Mouse (Mus musculus): ENCODE data around the gene Lama5. TPM values are rescaled to one million over a fixed set of nuclear protein-coding genes. Genes with fewer than 3 reads are reported as not detected.

The Lama5 gene
- polyA plus RNA-seq, 1 experiment from 2014 or later, result 2.9 TPM

DNA sequence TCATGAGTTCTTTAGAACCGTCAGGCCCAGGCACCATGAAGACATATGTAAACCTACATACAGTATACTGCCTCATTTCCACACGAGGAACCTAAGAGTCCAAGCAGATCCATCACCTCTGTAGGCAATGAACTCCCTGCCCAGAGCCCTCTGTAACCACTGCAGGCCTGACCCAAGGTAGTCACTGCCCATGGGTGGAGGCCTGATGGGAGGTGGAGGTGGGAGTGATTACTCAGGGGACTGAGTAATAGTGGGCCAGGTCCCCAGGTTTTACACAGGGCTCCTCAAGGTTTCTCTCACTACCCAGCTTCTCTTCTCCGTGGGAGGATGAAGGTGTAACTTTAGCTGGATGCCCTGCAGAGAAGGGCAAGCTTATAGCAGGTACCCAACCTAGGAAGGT, 3.5 kb upstream of the Lama5 start:
- Histone ChIP-seq H3K9ac (no peak overlapping the region), H3K27me3 (replicated peaks) (peaks cover 25% of the 10 kb centered on the region), H3K4me3 (no peak overlapping the region), H3K27ac (no peak overlapping the region), H3K4me1 (peaks cover 37% of the 10 kb centered on the region), H3K4me2 (replicated peaks) (no peak overlapping the region), H3K36me3 (no peaks in the 10 kb centered on the region), H3K9me3 (no peaks in the 10 kb centered on the region)
- no peak for ATAC-seq (ENCODE audit: low FRiP score, low read depth)
- WGBS, result 79% methylated on average over 3 of the region's 3 CpGs

- Histone ChIP-seq H3K9me3 (no peaks in the 10 kb centered on the region), H3K4me2 (replicated peaks) (no peak overlapping the region), H3K36me3 (no peaks in the 10 kb centered on the region), H3K4me3 (no peak overlapping the region), H3K4me1 (peaks cover 38% of the 10 kb centered on the region), H3K27me3 (replicated peaks) (peaks cover 30% of the 10 kb centered on the region), H3K9ac (no peak overlapping the region), H3K27ac (no peak overlapping the region)
- ATAC-seq (ENCODE audit: low FRiP score, low read depth), result no peak
- 59% methylated on average over 7 of the region's 7 CpGs for WGBS
These were observed 2.9 kb upstream of the Lama5 start for GRCm38 (mm10) chr2:180228592-180228991.

DNA sequence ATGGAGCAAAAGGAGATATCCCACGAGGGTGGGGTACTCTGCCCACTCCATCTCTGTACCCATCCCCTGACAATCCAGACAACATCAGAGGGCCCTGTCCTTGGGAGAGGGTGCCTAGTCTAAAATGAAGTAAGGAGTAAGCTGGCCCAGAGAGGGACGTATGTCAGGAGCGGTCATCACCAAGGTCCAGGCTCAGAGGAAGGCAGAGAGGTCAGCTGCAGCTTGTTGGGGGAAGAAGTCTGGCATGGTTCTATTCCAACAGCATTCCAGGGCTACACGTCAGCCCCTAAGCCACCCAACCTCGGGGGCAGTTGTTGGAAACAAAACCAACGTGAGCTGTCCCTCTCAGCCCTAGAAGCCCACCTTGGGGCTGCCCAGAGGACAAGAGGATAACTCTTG, 2.4 kb upstream of the Lama5 start:
- H3K4me3 ChIP-seq, result no peak overlapping the region
- H3K27ac ChIP-seq, result no peak overlapping the region
- H3K4me1 ChIP-seq, result peaks cover 43% of the 10 kb centered on the region
- H3K27me3 ChIP-seq (replicated peaks), result peaks cover 35% of the 10 kb centered on the region
- ATAC-seq (ENCODE audit: low FRiP score, low read depth), result no peak
- H3K9me3 ChIP-seq, result no peaks in the 10 kb centered on the region
- WGBS, result 43% methylated on average over 6 of the region's 6 CpGs
- H3K4me2 ChIP-seq (replicated peaks), result peak overlapping the region; percentile 43
- H3K9ac ChIP-seq, result no peak overlapping the region
- no peaks in the 10 kb centered on the region for H3K36me3 ChIP-seq

DNA sequence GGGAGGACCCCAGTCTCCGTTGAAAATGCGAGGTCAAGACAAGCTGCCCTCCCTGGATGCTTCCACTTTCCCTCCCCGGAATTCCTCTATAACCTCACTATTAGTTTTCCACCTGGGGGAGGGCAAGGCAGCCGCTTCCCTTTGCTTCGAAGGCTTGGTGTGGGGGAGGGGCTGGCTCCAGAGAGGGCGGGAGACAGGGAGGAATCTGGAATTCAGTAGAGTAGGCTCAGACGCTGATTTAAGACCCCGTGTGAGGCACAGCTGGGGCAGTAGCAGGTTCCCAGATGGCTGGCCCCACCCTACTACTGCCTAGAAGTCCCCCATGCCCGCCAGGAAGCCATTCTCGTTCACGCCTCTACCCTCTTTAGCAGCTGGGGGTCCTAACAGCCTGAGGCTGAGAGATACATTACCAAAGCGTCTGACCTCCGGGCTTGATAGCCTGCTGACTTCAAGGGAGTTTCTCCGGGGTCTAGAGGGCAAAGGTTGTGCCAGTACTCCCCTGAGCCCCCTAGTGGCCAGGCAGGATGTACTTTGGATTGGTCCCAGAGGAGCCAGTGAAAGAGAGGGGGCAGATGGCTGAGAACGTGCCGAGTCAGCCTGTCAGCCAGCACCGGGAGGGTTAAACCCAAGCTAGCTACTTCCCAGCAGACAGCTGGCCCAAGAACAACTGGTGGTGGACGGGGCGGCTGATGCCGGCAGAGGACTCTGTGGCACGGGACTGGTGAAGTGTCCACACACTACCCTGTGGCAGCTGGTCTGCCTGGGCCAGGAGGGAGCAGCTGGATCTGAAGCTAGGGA, 1.8 kb upstream of the Lama5 start:
- ATAC-seq (ENCODE audit: low FRiP score, low read depth), result peak; percentile 73

DNA sequence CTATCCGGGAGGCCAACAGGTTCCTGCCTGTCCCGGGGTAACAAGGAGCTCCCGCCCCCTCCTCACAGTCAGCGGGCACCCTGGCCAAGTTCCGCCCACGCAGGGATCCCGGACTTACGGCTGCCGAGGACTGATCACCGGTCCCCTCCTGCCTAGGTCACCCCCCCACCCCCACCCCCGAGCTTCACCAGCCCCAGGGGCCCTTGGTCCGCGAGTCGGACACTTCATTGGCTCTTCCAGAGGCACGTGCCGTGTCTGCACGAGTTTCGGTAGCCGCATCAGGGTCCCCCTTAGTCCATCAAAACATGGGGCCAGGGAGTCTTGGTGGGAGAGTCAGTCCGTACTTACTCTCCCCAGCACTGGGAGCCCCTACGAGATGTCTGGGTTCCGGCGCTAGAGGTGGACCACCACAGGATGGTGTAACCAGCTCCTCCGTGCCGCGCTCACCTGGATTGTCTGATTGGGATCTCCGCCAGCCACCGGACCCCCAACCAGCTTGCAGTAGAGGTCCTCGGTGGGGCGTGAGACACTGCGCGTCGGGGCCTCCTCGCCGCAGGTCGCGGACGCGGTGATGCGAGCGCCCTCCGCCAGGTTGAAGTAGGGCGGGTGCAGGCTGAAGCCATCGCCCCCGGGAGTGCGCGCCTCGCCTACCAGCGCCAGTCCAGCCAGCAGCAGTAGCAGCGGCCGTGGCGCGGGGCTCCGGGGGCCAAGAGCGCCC, 456 bp downstream of the Lama5 start:
- peak overlapping the region; percentile 57 for H3K4me3 ChIP-seq
- ATAC-seq (ENCODE audit: low FRiP score, low read depth), result peak; percentile 14
- H3K4me2 ChIP-seq (replicated peaks), result peak overlapping the region; percentile 100
- H3K27ac ChIP-seq, result no peak overlapping the region
- under 1% methylated on average over 55 of the region's 55 CpGs for WGBS
- H3K4me1 ChIP-seq, result peaks cover 55% of the 10 kb centered on the region
- H3K27me3 ChIP-seq (replicated peaks), result peaks cover 38% of the 10 kb centered on the region
- H3K36me3 ChIP-seq, result no peaks in the 10 kb centered on the region
- H3K9me3 ChIP-seq, result no peaks in the 10 kb centered on the region
- peak overlapping the region; percentile 60 for H3K9ac ChIP-seq

More for the DNA sequence above, 1.8 kb upstream of the Lama5 start:
- Histone ChIP-seq H3K27ac (no peak overlapping the region), H3K4me3 (no peak overlapping the region), H3K36me3 (no peaks in the 10 kb centered on the region), H3K4me2 (replicated peaks) (peak overlapping the region; percentile 43), H3K27me3 (replicated peaks) (peaks cover 38% of the 10 kb centered on the region), H3K4me1 (peaks cover 49% of the 10 kb centered on the region), H3K9ac (no peak overlapping the region), H3K9me3 (no peaks in the 10 kb centered on the region)
- WGBS, result under 1% methylated on average over 21 of the region's 21 CpGs

- Histone ChIP-seq H3K4me1 (peaks cover 55% of the 10 kb centered on the region), H3K36me3 (no peaks in the 10 kb centered on the region), H3K9ac (peak overlapping the region; percentile 60; the same call in 1 of the 2 replicates), H3K4me3 (peak overlapping the region; percentile 57), H3K27ac (no peak overlapping the region), H3K27me3 (replicated peaks) (peaks cover 38% of the 10 kb centered on the region), H3K4me2 (replicated peaks) (peak overlapping the region; percentile 100), H3K9me3 (no peaks in the 10 kb centered on the region)
- ATAC-seq (ENCODE audit: low FRiP score, low read depth), result no peak
- 1% methylated on average over 13 of the region's 13 CpGs for WGBS
These were observed 1.0 kb downstream of the Lama5 start for GRCm38 (mm10) chr2:180224647-180225043.

DNA sequence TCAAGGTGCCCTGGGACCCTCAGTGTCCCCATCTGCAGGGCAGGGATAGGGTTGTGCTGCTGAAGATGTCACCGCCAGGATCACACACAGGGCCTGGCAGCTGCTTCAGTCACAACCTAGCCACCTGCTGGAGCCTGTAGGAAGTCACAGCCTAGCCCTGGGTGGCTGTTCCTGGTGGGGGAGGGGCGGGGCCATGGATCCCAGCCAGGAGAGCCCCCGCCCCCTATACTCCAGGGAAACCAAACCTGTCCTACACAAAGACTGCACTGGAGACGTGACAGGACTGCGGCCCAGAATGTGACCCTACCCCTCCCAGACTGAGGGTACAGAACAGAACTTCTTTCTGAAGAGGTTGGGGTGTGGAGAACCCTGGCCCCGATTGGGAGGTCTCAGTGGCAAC, 3.4 kb downstream of the Lama5 start:
- H3K4me1 ChIP-seq, result peaks cover 42% of the 10 kb centered on the region
- no peak overlapping the region for H3K9ac ChIP-seq
- no peak overlapping the region for H3K27ac ChIP-seq
- H3K4me3 ChIP-seq, result no peak overlapping the region
- ATAC-seq (ENCODE audit: low FRiP score, low read depth), result no peak
- no peak overlapping the region for H3K4me2 ChIP-seq (replicated peaks)
- no peaks in the 10 kb centered on the region for H3K9me3 ChIP-seq
- peaks cover 38% of the 10 kb centered on the region for H3K27me3 ChIP-seq (replicated peaks)
- 19% methylated on average over 6 of the region's 6 CpGs for WGBS
- no peaks in the 10 kb centered on the region for H3K36me3 ChIP-seq

- no peak for ATAC-seq (ENCODE audit: low FRiP score, low read depth)
- H3K4me2 ChIP-seq (replicated peaks), result no peak overlapping the region
- no peak overlapping the region for H3K27ac ChIP-seq
- no peaks in the 10 kb centered on the region for H3K9me3 ChIP-seq
- no peak overlapping the region for H3K4me3 ChIP-seq
- H3K4me1 ChIP-seq, result peaks cover 35% of the 10 kb centered on the region
- no peaks in the 10 kb centered on the region for H3K36me3 ChIP-seq
- H3K9ac ChIP-seq, result no peak overlapping the region
- peaks cover 31% of the 10 kb centered on the region for H3K27me3 ChIP-seq (replicated peaks)
- 96% methylated on average over 9 of the region's 9 CpGs for WGBS
These were observed 4.6 kb downstream of the Lama5 start for GRCm38 (mm10) chr2:180221051-180221450.

DNA sequence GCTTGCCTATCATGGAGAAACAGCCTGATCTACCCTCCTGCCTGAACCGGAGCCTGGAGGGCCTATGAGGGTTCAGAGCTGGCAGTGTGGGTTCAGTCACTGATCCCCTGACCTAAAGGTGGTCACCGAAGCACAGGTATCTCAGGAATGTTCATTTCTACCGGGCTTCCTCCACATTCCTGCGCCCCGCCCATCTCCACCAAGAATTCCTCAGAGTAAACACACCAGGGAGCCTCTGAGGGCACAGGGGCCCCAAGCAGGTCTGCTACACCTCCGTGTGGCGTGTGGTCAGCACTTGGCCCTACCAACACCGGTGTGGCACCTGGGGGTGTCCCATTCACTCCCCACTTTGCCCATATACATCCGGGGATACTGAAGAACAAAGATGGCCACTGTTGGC, 5.5 kb downstream of the Lama5 start:
- Histone ChIP-seq H3K27me3 (replicated peaks) (peaks cover 23% of the 10 kb centered on the region), H3K9ac (no peak overlapping the region), H3K9me3 (no peaks in the 10 kb centered on the region), H3K36me3 (no peaks in the 10 kb centered on the region), H3K27ac (no peak overlapping the region), H3K4me1 (peaks cover 26% of the 10 kb centered on the region), H3K4me3 (no peak overlapping the region), H3K4me2 (replicated peaks) (no peak overlapping the region)
- no peak for ATAC-seq (ENCODE audit: low FRiP score, low read depth)
- 84% methylated on average over 9 of the region's 9 CpGs for WGBS

GRCm38 (mm10) chr2:180219145-180219943, 6.3 kb downstream of the Lama5 start:
- Histone ChIP-seq H3K4me2 (replicated peaks) (no peak overlapping the region), H3K27ac (no peak overlapping the region), H3K9me3 (no peaks in the 10 kb centered on the region), H3K4me1 (peaks cover 19% of the 10 kb centered on the region), H3K4me3 (no peak overlapping the region), H3K36me3 (no peaks in the 10 kb centered on the region), H3K9ac (no peak overlapping the region), H3K27me3 (replicated peaks) (peaks cover 14% of the 10 kb centered on the region)
- no peak for ATAC-seq (ENCODE audit: low FRiP score, low read depth)
- WGBS, result 84% methylated on average over 15 of the region's 15 CpGs

- Histone ChIP-seq H3K9me3 (no peaks in the 10 kb centered on the region), H3K9ac (no peak overlapping the region), H3K27me3 (replicated peaks) (peaks cover 9% of the 10 kb centered on the region; the same call in 1 of the 2 replicates), H3K4me3 (no peak overlapping the region), H3K27ac (no peak overlapping the region), H3K4me2 (replicated peaks) (no peak overlapping the region), H3K36me3 (no peaks in the 10 kb centered on the region), H3K4me1 (peaks cover 18% of the 10 kb centered on the region)
- 44% methylated on average over 5 of the region's 5 CpGs for WGBS
- no peak for ATAC-seq (ENCODE audit: low FRiP score, low read depth)
These were observed 7.0 kb downstream of the Lama5 start for GRCm38 (mm10) chr2:180218677-180219076.

- no peak for ATAC-seq (ENCODE audit: low FRiP score, low read depth)
- Histone ChIP-seq H3K4me3 (no peak overlapping the region), H3K9me3 (no peaks in the 10 kb centered on the region), H3K4me2 (replicated peaks) (no peak overlapping the region), H3K36me3 (no peaks in the 10 kb centered on the region), H3K27ac (no peak overlapping the region), H3K4me1 (peaks cover 14% of the 10 kb centered on the region), H3K27me3 (replicated peaks) (peaks cover 4% of the 10 kb centered on the region; the same call in 1 of the 2 replicates), H3K9ac (no peak overlapping the region)
- 84% methylated on average over 3 of the region's 3 CpGs for WGBS
These were observed 7.4 kb downstream of the Lama5 start for GRCm38 (mm10) chr2:180218241-180218640.
